Comparison of ENCODE assay signal across 9 mouse cellular contexts in genomic region chr5:43837372-43837771, GRCm38 (mm10). TPM values are rescaled to one million over a fixed set of nuclear protein-coding genes. Genes with fewer than 3 reads are reported as not detected.
DNase-seq lines count a peak whose midpoint lies in the region; ATAC-seq and TF ChIP-seq lines count a peak whose summit lies in the region.
"Had no signal": no experiment of that assay in that cellular context is flagged by ENCODE, and none has a peak within 500 bp of the region (broad histone marks: within the 10 kb centered on the region; RNA-seq: fewer than 3 reads in every experiment).

No protein-coding gene starts in this region.

- peak; percentile 70 for DNase-seq in forebrain, embryonic 11.5 days (ENCODE audit: low spot score)
- peak; percentile 64 for DNase-seq in midbrain, embryonic 14.5 days
- peak; percentile 28 for DNase-seq in c-Kit-positive CD71-positive TER-119-negative erythroid progenitor cells, embryonic 14.5 days (ENCODE audit: low read depth)
- DNase-seq in lung, postnatal 0 days (ENCODE audit: low spot score): no peak

- no peaks in the 10 kb centered on the region for H3K36me3 ChIP-seq in forebrain, embryonic 11.5 days (ENCODE audit: control insufficient read depth, insufficient read depth, low read length)
- no peaks in the 10 kb centered on the region for H3K36me3 ChIP-seq in forebrain, embryonic 12.5 days (replicated peaks)
- H3K36me3 ChIP-seq in midbrain, embryonic 14.5 days (ENCODE audit: control insufficient read depth, insufficient read depth, low read length): no peaks in the 10 kb centered on the region
- H3K36me3 ChIP-seq in midbrain, embryonic 15.5 days (replicated peaks): no peaks in the 10 kb centered on the region
- no peaks in the 10 kb centered on the region for H3K36me3 ChIP-seq in lung, postnatal 0 days (ENCODE audit: insufficient read depth, low read length)
- H3K36me3 ChIP-seq in testis, adult 2 months (ENCODE audit: control insufficient read depth, insufficient read depth, low read length): no peaks in the 10 kb centered on the region
- H3K36me3 ChIP-seq: liver, embryonic 15.5 days had no signal

- no peak for TF ChIP-seq EP300 in lung, postnatal 0 days (IDR thresholded peaks at IDR 0.05)

- TF ChIP-seq POLR2A in testis, adult 2 months (IDR thresholded peaks at IDR 0.05; ENCODE audit: control insufficient read depth, low read depth, low read length): no peak

- H3K27ac ChIP-seq in forebrain, embryonic 11.5 days (ENCODE audit: low read depth, low read length): no peak overlapping the region
- H3K27ac ChIP-seq in forebrain, embryonic 12.5 days: no peak overlapping the region
- H3K27ac ChIP-seq in midbrain, embryonic 14.5 days (replicated peaks; ENCODE audit: low read depth, low read length): no peak overlapping the region
- H3K27ac ChIP-seq in midbrain, embryonic 15.5 days: no peak overlapping the region
- H3K27ac ChIP-seq in lung, postnatal 0 days (ENCODE audit: low read length): no peak overlapping the region
- no peak overlapping the region for H3K27ac ChIP-seq in testis, adult 2 months (ENCODE audit: control insufficient read depth, insufficient read depth, low read depth, low read length)
- H3K27ac ChIP-seq: liver, embryonic 15.5 days had no signal

- H3K9me3 ChIP-seq in forebrain, embryonic 11.5 days (ENCODE audit: control insufficient read depth, low read length): no peaks in the 10 kb centered on the region; the same call in 1 of the 2 replicates
- H3K9me3 ChIP-seq in forebrain, embryonic 12.5 days: no peaks in the 10 kb centered on the region
- no peaks in the 10 kb centered on the region for H3K9me3 ChIP-seq in midbrain, embryonic 14.5 days (ENCODE audit: control insufficient read depth, low read length)
- H3K9me3 ChIP-seq in midbrain, embryonic 15.5 days: no peaks in the 10 kb centered on the region
- H3K9me3 ChIP-seq in lung, postnatal 0 days (ENCODE audit: low read length): no peaks in the 10 kb centered on the region
- H3K9me3 ChIP-seq: liver, embryonic 15.5 days had no signal

- 49% methylated on average over 5 of the region's 5 CpGs for WGBS in forebrain, embryonic 11.5 days
- 50% methylated on average over 5 of the region's 5 CpGs for WGBS in forebrain, embryonic 12.5 days
- 58% methylated on average over 5 of the region's 5 CpGs for WGBS in midbrain, embryonic 14.5 days
- WGBS in midbrain, embryonic 15.5 days: 53% methylated on average over 5 of the region's 5 CpGs
- 52% methylated on average over 5 of the region's 5 CpGs for WGBS in lung, postnatal 0 days

- TF ChIP-seq CTCF in lung, postnatal 0 days (IDR thresholded peaks at IDR 0.05): peak; percentile 70
- peak; percentile 36; the same call in 1 of the 2 replicates for TF ChIP-seq CTCF in testis, adult 2 months (IDR thresholded peaks at IDR 0.05; ENCODE audit: control insufficient read depth, insufficient read depth, insufficient replicate concordance, low read depth, low read length)

- no peak overlapping the region for H3K4me2 ChIP-seq in forebrain, embryonic 11.5 days (ENCODE audit: low read depth, low read length, severe bottlenecking)
- no peak overlapping the region for H3K4me2 ChIP-seq in forebrain, embryonic 12.5 days
- no peak overlapping the region for H3K4me2 ChIP-seq in midbrain, embryonic 14.5 days (ENCODE audit: low read length)
- H3K4me2 ChIP-seq in midbrain, embryonic 15.5 days: no peak overlapping the region
- H3K4me2 ChIP-seq in lung, postnatal 0 days (replicated peaks; ENCODE audit: low read depth, low read length): no peak overlapping the region
- H3K4me2 ChIP-seq: liver, embryonic 15.5 days had no signal

- H3K4me3 ChIP-seq in forebrain, embryonic 11.5 days (ENCODE audit: low read depth, low read length): no peak overlapping the region
- H3K4me3 ChIP-seq in forebrain, embryonic 12.5 days (replicated peaks): no peak overlapping the region
- no peak overlapping the region for H3K4me3 ChIP-seq in midbrain, embryonic 14.5 days (replicated peaks; ENCODE audit: low read depth, low read length)
- H3K4me3 ChIP-seq in midbrain, embryonic 15.5 days: no peak overlapping the region
- no peak overlapping the region for H3K4me3 ChIP-seq in lung, postnatal 0 days (ENCODE audit: low read depth, low read length)
- no peak overlapping the region for H3K4me3 ChIP-seq in testis, adult 2 months (ENCODE audit: control insufficient read depth, low read depth, low read length)
- H3K4me3 ChIP-seq: liver, embryonic 15.5 days had no signal

- 0 out of 2 replicates have a peak, but pooled peaks have one; percentile 30 for ATAC-seq in forebrain, embryonic 11.5 days (replicated peaks; ENCODE audit: low FRiP score)
- no peak; the same call in 1 of the 2 replicates for ATAC-seq in forebrain, embryonic 12.5 days (ENCODE audit: low FRiP score)
- ATAC-seq in midbrain, embryonic 14.5 days (ENCODE audit: low FRiP score, low TSS enrichment): no peak
- ATAC-seq in midbrain, embryonic 15.5 days (replicated peaks): no peak
- peak; percentile 69 for ATAC-seq in granulocyte monocyte progenitor cell, adult 5-6 weeks (replicated peaks; ENCODE audit: poor library complexity, severe bottlenecking)
- 0 out of 2 replicates have a peak, but pooled peaks have one; percentile 14 for ATAC-seq in lung, postnatal 0 days

- H3K4me1 ChIP-seq in forebrain, embryonic 11.5 days (replicated peaks; ENCODE audit: control insufficient read depth, insufficient read depth, low read length): no peaks in the 10 kb centered on the region
- no peaks in the 10 kb centered on the region for H3K4me1 ChIP-seq in forebrain, embryonic 12.5 days
- no peaks in the 10 kb centered on the region for H3K4me1 ChIP-seq in midbrain, embryonic 14.5 days (ENCODE audit: control insufficient read depth, insufficient read depth, low read length)
- no peaks in the 10 kb centered on the region for H3K4me1 ChIP-seq in midbrain, embryonic 15.5 days
- H3K4me1 ChIP-seq in lung, postnatal 0 days (ENCODE audit: insufficient read depth, low read depth, low read length): no peaks in the 10 kb centered on the region
- H3K4me1 ChIP-seq in testis, adult 2 months (ENCODE audit: control insufficient read depth, insufficient read depth, low read length): no peaks in the 10 kb centered on the region
- H3K4me1 ChIP-seq: liver, embryonic 15.5 days had no signal

- H3K27me3 ChIP-seq in forebrain, embryonic 11.5 days (ENCODE audit: control insufficient read depth, insufficient read depth, low read length): no peaks in the 10 kb centered on the region
- no peaks in the 10 kb centered on the region for H3K27me3 ChIP-seq in forebrain, embryonic 12.5 days
- no peaks in the 10 kb centered on the region for H3K27me3 ChIP-seq in midbrain, embryonic 14.5 days (ENCODE audit: control insufficient read depth, insufficient read depth, low read length)
- no peaks in the 10 kb centered on the region for H3K27me3 ChIP-seq in midbrain, embryonic 15.5 days (replicated peaks)
- H3K27me3 ChIP-seq in lung, postnatal 0 days (replicated peaks; ENCODE audit: insufficient read depth, low read length): no peaks in the 10 kb centered on the region
- no peaks in the 10 kb centered on the region for H3K27me3 ChIP-seq in testis, adult 2 months (ENCODE audit: control insufficient read depth, insufficient read depth, low read length)
- H3K27me3 ChIP-seq: liver, embryonic 15.5 days had no signal

- no peak overlapping the region for H3K9ac ChIP-seq in forebrain, embryonic 11.5 days (ENCODE audit: low read length)
- no peak overlapping the region for H3K9ac ChIP-seq in forebrain, embryonic 12.5 days
- H3K9ac ChIP-seq in midbrain, embryonic 14.5 days (replicated peaks; ENCODE audit: low read length): no peak overlapping the region
- no peak overlapping the region for H3K9ac ChIP-seq in midbrain, embryonic 15.5 days
- H3K9ac ChIP-seq in lung, postnatal 0 days (replicated peaks; ENCODE audit: low read depth): no peak overlapping the region
- H3K9ac ChIP-seq: liver, embryonic 15.5 days had no signal

RNA-seq across cellular contexts. Expression of gene Fbxl5, which starts 15.9 kb away (rescaled TPM):
- 67.5 and 69.1 TPM in 2 replicates for polyA plus RNA-seq in forebrain, embryonic 11.5 days (2014; fragmentation: Nextera tagmentation; extraction: Ambion mirVana)
- 70.1 and 70.5 TPM in 2 replicates for polyA plus RNA-seq in forebrain, embryonic 12.5 days (2016; fragmentation: Nextera tagmentation; extraction: Ambion mirVana)
- polyA plus RNA-seq in midbrain, embryonic 14.5 days (2014; fragmentation: Nextera tagmentation; extraction: Ambion mirVana): 76.2 and 102 TPM in 2 replicates
- polyA plus RNA-seq in midbrain, embryonic 15.5 days (2015; fragmentation: Nextera tagmentation; extraction: Ambion mirVana): 77.2 and 77.4 TPM in 2 replicates
- 31.2 and 47.8 TPM in 2 replicates for total RNA-seq in granulocyte monocyte progenitor cell, adult 5-6 weeks (2014; fragmentation: Nextera tagmentation)
- total RNA-seq in granulocyte monocyte progenitor cell, adult 5-6 weeks (2017): 46.3 and 61.3 TPM in 2 replicates
- 73.0 and 81.1 TPM in 2 replicates for polyA plus RNA-seq in lung, postnatal 0 days (2015; fragmentation: Nextera tagmentation; extraction: Ambion mirVana)
- polyA plus RNA-seq in testis, adult 2 months (2012; rRNA removed): 33.9 and 42.0 TPM in 2 replicates

RNA-seq across cellular contexts. Expression of gene Bst1, which starts 18.7 kb away (rescaled TPM):
- polyA plus RNA-seq in forebrain, embryonic 11.5 days (2014; fragmentation: Nextera tagmentation; extraction: Ambion mirVana): not detected in 2 replicates
- not detected in 2 replicates for polyA plus RNA-seq in forebrain, embryonic 12.5 days (2016; fragmentation: Nextera tagmentation; extraction: Ambion mirVana)
- not detected in 2 replicates for polyA plus RNA-seq in midbrain, embryonic 14.5 days (2014; fragmentation: Nextera tagmentation; extraction: Ambion mirVana)
- 0.06 TPM in 1 of 2 replicates, not detected in the other for polyA plus RNA-seq in midbrain, embryonic 15.5 days (2015; fragmentation: Nextera tagmentation; extraction: Ambion mirVana)
- total RNA-seq in granulocyte monocyte progenitor cell, adult 5-6 weeks (2014; fragmentation: Nextera tagmentation): 1.8 TPM in 1 of 2 replicates, not detected in the other
- total RNA-seq in granulocyte monocyte progenitor cell, adult 5-6 weeks (2017): 0.46 and 1.0 TPM in 2 replicates
- 7.1 and 8.4 TPM in 2 replicates for polyA plus RNA-seq in lung, postnatal 0 days (2015; fragmentation: Nextera tagmentation; extraction: Ambion mirVana)
- 0.04 and 0.38 TPM in 2 replicates for polyA plus RNA-seq in testis, adult 2 months (2012; rRNA removed)

RNA-seq across cellular contexts. Expression of gene Cd38, which starts 31.0 kb away (rescaled TPM):
- polyA plus RNA-seq in forebrain, embryonic 11.5 days (2014; fragmentation: Nextera tagmentation; extraction: Ambion mirVana): 6.3 TPM in 2 replicates
- polyA plus RNA-seq in forebrain, embryonic 12.5 days (2016; fragmentation: Nextera tagmentation; extraction: Ambion mirVana): 3.5 and 3.7 TPM in 2 replicates
- polyA plus RNA-seq in midbrain, embryonic 14.5 days (2014; fragmentation: Nextera tagmentation; extraction: Ambion mirVana): 0.93 and 3.3 TPM in 2 replicates
- polyA plus RNA-seq in midbrain, embryonic 15.5 days (2015; fragmentation: Nextera tagmentation; extraction: Ambion mirVana): 2.2 and 3.2 TPM in 2 replicates
- total RNA-seq in granulocyte monocyte progenitor cell, adult 5-6 weeks (2014; fragmentation: Nextera tagmentation): not detected in 2 replicates
- total RNA-seq in granulocyte monocyte progenitor cell, adult 5-6 weeks (2017): 0.26 TPM in 1 of 2 replicates, not detected in the other
- 33.0 and 42.2 TPM in 2 replicates for polyA plus RNA-seq in lung, postnatal 0 days (2015; fragmentation: Nextera tagmentation; extraction: Ambion mirVana)
- 0.40 and 0.48 TPM in 2 replicates for polyA plus RNA-seq in testis, adult 2 months (2012; rRNA removed)

Comparison
In these comparisons a context has a peak if more than half of its experiments do, and no peak if none do; other contexts are left out.
1. ATAC-seq: peak in forebrain, embryonic 11.5 days (single experiment), granulocyte monocyte progenitor cell, adult 5-6 weeks (single experiment) and lung, postnatal 0 days (single experiment); none in forebrain, embryonic 12.5 days (single experiment), midbrain, embryonic 14.5 days (single experiment) and midbrain, embryonic 15.5 days (single experiment).